Mouse (Mus musculus): Measurements from ENCODE around the gene Cyb5b. TPM values are rescaled to one million over a fixed set of nuclear protein-coding genes. Genes with fewer than 3 reads are reported as not detected.
A peak's percentile ranks its signal among the peaks of the same experiment; 100 is the strongest.

The Cyb5b gene
- polyA plus RNA-seq, 1 experiment from 2014 or later, result 138 TPM

DNA sequence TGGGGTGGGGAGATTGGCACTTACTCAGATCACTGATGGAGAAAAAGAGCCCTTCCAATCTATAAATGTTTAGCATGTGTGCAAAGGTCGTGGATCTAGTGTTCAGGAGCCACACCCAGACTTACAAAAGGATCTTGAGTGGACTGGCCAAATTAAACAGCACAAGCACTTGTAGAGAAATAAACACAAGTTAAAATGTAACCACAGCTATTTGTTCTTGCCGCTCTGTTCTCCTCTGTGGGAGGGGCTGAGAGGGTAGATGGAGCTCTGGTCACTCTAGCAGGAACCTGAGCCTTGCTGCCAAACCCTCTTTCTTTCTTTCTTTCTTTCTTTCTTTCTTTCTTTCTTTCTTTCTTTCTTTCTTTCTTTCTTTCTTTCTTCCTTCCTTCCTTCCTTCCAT lies 33.4 kb upstream of the Cyb5b start:
- DNase-seq (ENCODE audit: low spot score), result no peak
- H3K27me3 ChIP-seq (replicated peaks; ENCODE audit: low read depth, poor library complexity, severe bottlenecking), result no peaks in the 10 kb centered on the region
- peaks cover 27% of the 10 kb centered on the region for H3K4me1 ChIP-seq
- WGBS, result 54% methylated on average over 2 of the region's 2 CpGs
- H3K4me3 ChIP-seq, result no peak overlapping the region
- no peaks in the 10 kb centered on the region for H3K9me3 ChIP-seq
- no peak overlapping the region for H3K27ac ChIP-seq (replicated peaks)
- no peaks in the 10 kb centered on the region for H3K36me3 ChIP-seq (replicated peaks)

DNA sequence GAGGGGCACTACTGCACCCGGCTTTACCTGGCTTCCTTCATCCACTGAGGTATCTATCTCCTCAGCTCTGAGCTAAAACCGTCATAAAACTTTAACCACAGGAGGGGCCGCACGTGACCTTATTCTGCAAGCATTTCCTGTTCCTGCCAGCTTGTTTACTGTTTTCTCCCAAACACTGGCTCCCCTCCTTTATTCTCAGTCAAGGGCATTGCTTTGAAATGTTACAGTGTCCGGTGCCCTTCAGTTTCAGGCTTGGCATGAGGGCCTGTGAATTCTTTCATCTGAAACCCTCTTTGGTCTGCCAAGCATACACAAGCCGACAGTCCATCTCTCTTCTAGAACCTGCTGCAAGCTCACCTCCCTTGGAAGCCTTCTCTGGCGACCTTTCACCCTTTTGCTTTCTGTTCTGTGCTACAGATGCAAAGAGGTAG lies 31.6 kb upstream of the Cyb5b start:
- H3K27ac ChIP-seq (replicated peaks), result peak overlapping the region; percentile 20; the same call in 1 of the 2 replicates
- no peak overlapping the region for H3K4me3 ChIP-seq
- H3K27me3 ChIP-seq (replicated peaks; ENCODE audit: low read depth, poor library complexity, severe bottlenecking), result no peaks in the 10 kb centered on the region
- H3K36me3 ChIP-seq (replicated peaks), result no peaks in the 10 kb centered on the region
- DNase-seq (ENCODE audit: low spot score), result no peak
- no peaks in the 10 kb centered on the region for H3K9me3 ChIP-seq
- 54% methylated on average over 7 of the region's 7 CpGs for WGBS
- peaks cover 38% of the 10 kb centered on the region for H3K4me1 ChIP-seq

DNA sequence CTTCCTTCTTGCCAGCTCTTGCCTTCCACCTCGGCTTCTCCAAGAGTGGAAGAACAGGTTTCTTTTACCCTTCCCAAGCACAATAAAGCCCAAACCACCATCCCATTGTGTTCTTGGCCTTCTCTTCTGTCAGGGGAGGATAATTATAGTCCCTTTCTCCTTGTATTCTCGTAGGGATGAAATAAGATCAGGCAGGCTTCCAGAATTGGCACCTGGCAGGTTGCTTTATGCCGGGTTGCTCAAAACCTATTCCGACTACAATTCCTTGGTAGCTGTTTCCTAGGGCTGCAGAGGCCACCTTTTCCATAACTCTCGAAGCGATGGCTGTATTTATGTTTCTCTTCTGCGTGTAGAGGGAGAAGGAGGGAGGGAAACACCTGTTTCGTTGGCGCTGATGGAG lies 31.0 kb upstream of the Cyb5b start:
- no peaks in the 10 kb centered on the region for H3K9me3 ChIP-seq
- no peak for DNase-seq (ENCODE audit: low spot score)
- no peaks in the 10 kb centered on the region for H3K36me3 ChIP-seq (replicated peaks)
- no peak overlapping the region for H3K4me3 ChIP-seq
- no peaks in the 10 kb centered on the region for H3K27me3 ChIP-seq (replicated peaks; ENCODE audit: low read depth, poor library complexity, severe bottlenecking)
- H3K4me1 ChIP-seq, result peaks cover 41% of the 10 kb centered on the region
- no peak overlapping the region; the same call in 1 of the 2 replicates for H3K27ac ChIP-seq (replicated peaks)
- 75% methylated on average over 9 of the region's 9 CpGs for WGBS

DNA sequence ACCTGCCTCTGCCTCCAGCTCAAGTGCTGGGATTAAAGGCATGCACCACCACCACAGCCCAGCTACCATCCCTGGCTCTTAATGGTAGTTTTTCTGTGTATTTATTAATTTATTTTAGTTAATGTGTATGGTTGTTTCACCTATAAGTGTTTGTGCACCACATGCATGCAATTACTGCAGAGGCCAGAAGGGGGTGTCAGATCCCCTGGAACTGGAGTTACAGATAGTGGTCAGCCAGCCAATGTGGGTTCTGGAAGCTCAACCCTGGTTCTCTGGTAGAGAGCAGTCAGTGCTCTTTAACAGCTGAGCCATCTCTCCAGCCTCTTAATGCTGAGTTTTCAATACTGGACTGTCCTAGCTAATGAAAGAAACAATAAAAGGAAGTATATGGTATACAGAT lies 29.6 kb upstream of the Cyb5b start:
- no peak for DNase-seq (ENCODE audit: low spot score)
- Histone ChIP-seq H3K27me3 (replicated peaks; ENCODE audit: low read depth, poor library complexity, severe bottlenecking) (no peaks in the 10 kb centered on the region), H3K27ac (replicated peaks) (no peak overlapping the region), H3K4me1 (peaks cover 34% of the 10 kb centered on the region), H3K36me3 (replicated peaks) (no peaks in the 10 kb centered on the region), H3K9me3 (no peaks in the 10 kb centered on the region), H3K4me3 (no peak overlapping the region)

DNA sequence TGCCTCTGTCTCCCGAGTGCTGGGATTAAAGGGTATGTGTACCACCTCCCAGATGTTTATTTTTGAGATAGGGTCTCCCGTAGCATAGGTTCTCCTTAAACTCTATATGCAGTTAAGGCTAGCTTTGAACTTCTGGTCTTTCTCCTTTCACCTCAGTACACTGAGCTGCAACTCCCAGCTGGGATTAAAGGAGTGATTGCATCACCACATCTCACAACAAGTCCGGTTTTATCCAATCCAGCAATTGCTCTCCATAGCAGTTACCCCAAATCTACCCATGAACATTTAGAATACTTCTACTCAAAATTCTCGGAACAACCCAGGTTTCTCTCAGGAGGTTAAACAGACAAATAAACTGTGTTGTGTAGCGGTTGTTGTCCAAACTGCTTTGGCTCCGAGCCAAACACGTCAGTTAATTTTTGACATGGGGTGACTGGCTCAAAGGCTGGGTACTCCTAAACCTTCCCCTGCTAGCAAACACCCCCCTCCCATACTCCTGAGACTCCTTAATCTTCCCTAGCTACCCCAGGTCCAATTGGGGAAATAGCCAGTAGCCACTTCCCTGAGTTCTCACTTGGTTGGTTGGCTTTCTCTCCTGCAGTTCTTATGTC lies 28.7 kb upstream of the Cyb5b start:
- no peak for DNase-seq (ENCODE audit: low spot score)
- no peaks in the 10 kb centered on the region for H3K27me3 ChIP-seq (replicated peaks; ENCODE audit: low read depth, poor library complexity, severe bottlenecking)
- 0 out of 2 replicates have a peak overlapping the region, but pooled peaks have one; percentile 6 for H3K27ac ChIP-seq (replicated peaks)
- no peak overlapping the region for H3K4me3 ChIP-seq
- H3K9me3 ChIP-seq, result no peaks in the 10 kb centered on the region
- WGBS, result 91% methylated on average over 7 of the region's 7 CpGs
- H3K4me1 ChIP-seq, result peaks cover 34% of the 10 kb centered on the region
- H3K36me3 ChIP-seq (replicated peaks), result no peaks in the 10 kb centered on the region

- H3K27ac ChIP-seq (replicated peaks), result peak overlapping the region; percentile 58
- no peaks in the 10 kb centered on the region for H3K9me3 ChIP-seq
- peak; percentile 65 for DNase-seq (ENCODE audit: low spot score)
- H3K4me3 ChIP-seq, result no peak overlapping the region
- WGBS, result 30% methylated on average over 9 of the region's 9 CpGs
- no peaks in the 10 kb centered on the region for H3K27me3 ChIP-seq (replicated peaks; ENCODE audit: low read depth, poor library complexity, severe bottlenecking)
- H3K36me3 ChIP-seq (replicated peaks), result no peaks in the 10 kb centered on the region
- H3K4me1 ChIP-seq, result peaks cover 34% of the 10 kb centered on the region
Observed at GRCm38 (mm10) chr8:107123063-107123614, 27.3 kb upstream of the Cyb5b start.

- no peaks in the 10 kb centered on the region for H3K27me3 ChIP-seq (replicated peaks; ENCODE audit: low read depth, poor library complexity, severe bottlenecking)
- peaks cover 32% of the 10 kb centered on the region for H3K4me1 ChIP-seq
- 61% methylated on average over 8 of the region's 8 CpGs for WGBS
- peak overlapping the region; percentile 66 for H3K27ac ChIP-seq (replicated peaks)
- no peaks in the 10 kb centered on the region for H3K36me3 ChIP-seq (replicated peaks)
- DNase-seq (ENCODE audit: low spot score), result peak; percentile 30
- peak overlapping the region; percentile 3; the same call in 1 of the 2 replicates for H3K4me3 ChIP-seq
- no peaks in the 10 kb centered on the region for H3K9me3 ChIP-seq
Observed at GRCm38 (mm10) chr8:107124343-107124742, 26.1 kb upstream of the Cyb5b start.

DNA sequence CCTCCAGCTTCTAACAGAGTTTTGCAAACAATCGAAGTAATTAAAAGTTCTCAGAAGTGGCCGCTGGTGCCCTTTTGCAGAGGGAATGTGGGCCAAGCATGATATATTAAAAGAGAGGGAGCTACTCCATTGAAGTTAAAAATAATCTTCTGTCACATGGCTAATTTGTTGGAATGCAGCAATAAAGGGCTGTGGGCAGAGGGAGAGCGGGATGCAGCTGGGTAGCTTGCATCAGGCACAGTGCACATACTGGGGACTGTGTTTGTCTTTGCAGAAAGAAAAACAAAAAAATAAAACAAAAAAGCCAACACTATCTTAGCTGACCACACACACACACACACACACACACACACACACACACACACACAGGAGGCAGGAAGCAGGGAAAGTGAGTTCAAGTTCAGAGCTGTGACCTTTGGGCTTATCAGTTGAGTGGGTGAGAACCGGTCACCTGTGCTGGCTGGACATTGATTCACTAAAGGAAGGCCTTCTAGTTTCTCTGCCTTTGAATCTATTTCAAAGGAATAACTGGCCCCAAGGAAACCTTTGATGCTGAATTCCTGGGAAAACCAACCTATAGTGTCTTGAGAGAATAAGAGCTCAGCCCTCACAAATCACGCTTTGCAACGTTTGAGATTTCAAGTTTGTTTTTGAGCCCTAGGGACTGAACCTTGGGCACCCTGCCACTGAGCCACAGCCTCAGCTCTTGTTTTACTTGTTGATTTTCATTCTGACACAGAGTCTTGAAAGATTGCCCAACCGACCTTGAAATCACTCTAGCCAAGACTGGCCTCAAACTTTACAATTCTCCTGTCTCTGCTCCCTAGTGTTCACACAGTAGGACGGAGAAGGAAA lies 21.0 kb upstream of the Cyb5b start:
- peaks cover 26% of the 10 kb centered on the region for H3K4me1 ChIP-seq
- 67% methylated on average over 8 of the region's 8 CpGs for WGBS
- H3K27ac ChIP-seq (replicated peaks), result 0 out of 2 replicates have a peak overlapping the region, but pooled peaks have one; percentile 2
- H3K9me3 ChIP-seq, result no peaks in the 10 kb centered on the region
- no peaks in the 10 kb centered on the region for H3K27me3 ChIP-seq (replicated peaks; ENCODE audit: low read depth, poor library complexity, severe bottlenecking)
- H3K36me3 ChIP-seq (replicated peaks), result no peaks in the 10 kb centered on the region
- no peak overlapping the region for H3K4me3 ChIP-seq
- no peak for DNase-seq (ENCODE audit: low spot score)

DNA sequence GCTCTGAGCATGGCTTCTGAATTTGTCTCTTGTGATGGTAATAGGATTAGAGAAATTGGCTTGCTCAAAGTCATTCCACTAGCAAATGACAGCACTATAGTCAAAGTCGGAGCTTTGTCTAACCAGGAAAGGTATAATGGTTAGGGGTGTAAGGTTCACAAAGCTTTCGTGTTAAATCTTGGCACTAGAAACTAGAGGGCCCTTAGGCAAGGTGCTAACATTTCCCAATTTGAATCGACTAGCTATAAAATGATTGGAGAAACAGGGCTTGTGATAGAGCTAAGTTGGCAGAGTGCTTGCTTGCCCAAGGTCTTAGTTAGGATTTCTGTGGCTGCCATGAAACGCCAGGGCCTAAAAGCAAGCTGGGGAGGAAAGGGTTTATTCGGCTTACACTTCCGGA lies 20.4 kb upstream of the Cyb5b start:
- no peaks in the 10 kb centered on the region for H3K36me3 ChIP-seq (replicated peaks)
- no peak for DNase-seq (ENCODE audit: low spot score)
- no peaks in the 10 kb centered on the region for H3K9me3 ChIP-seq
- WGBS, result 84% methylated on average over 6 of the region's 6 CpGs
- no peak overlapping the region for H3K4me3 ChIP-seq
- H3K27ac ChIP-seq (replicated peaks), result no peak overlapping the region
- H3K4me1 ChIP-seq, result peaks cover 26% of the 10 kb centered on the region
- H3K27me3 ChIP-seq (replicated peaks; ENCODE audit: low read depth, poor library complexity, severe bottlenecking), result no peaks in the 10 kb centered on the region

GRCm38 (mm10) chr8:107132581-107133491 lies 17.6 kb upstream of the Cyb5b start:
- peak overlapping the region; percentile 70 for H3K27ac ChIP-seq (replicated peaks)
- H3K9me3 ChIP-seq, result no peaks in the 10 kb centered on the region
- no peaks in the 10 kb centered on the region for H3K36me3 ChIP-seq (replicated peaks)
- DNase-seq (ENCODE audit: low spot score), result peak; percentile 15
- H3K4me1 ChIP-seq, result peaks cover 39% of the 10 kb centered on the region
- no peaks in the 10 kb centered on the region for H3K27me3 ChIP-seq (replicated peaks; ENCODE audit: low read depth, poor library complexity, severe bottlenecking)
- WGBS, result 81% methylated on average over 24 of the region's 24 CpGs
- H3K4me3 ChIP-seq, result no peak overlapping the region

GRCm38 (mm10) chr8:107133881-107134280 lies 16.6 kb upstream of the Cyb5b start:
- H3K4me3 ChIP-seq, result no peak overlapping the region
- peak overlapping the region; percentile 70 for H3K27ac ChIP-seq (replicated peaks)
- no peak for DNase-seq (ENCODE audit: low spot score)
- no peaks in the 10 kb centered on the region for H3K36me3 ChIP-seq (replicated peaks)
- H3K27me3 ChIP-seq (replicated peaks; ENCODE audit: low read depth, poor library complexity, severe bottlenecking), result no peaks in the 10 kb centered on the region
- WGBS, result 57% methylated on average over 6 of the region's 6 CpGs
- H3K9me3 ChIP-seq, result no peaks in the 10 kb centered on the region
- H3K4me1 ChIP-seq, result peaks cover 36% of the 10 kb centered on the region

- 37% methylated on average over 8 of the region's 8 CpGs for WGBS
- Histone ChIP-seq H3K27ac (replicated peaks) (peak overlapping the region; percentile 55), H3K36me3 (replicated peaks) (no peaks in the 10 kb centered on the region), H3K9me3 (no peaks in the 10 kb centered on the region), H3K4me3 (no peak overlapping the region), H3K27me3 (replicated peaks; ENCODE audit: low read depth, poor library complexity, severe bottlenecking) (no peaks in the 10 kb centered on the region), H3K4me1 (peaks cover 40% of the 10 kb centered on the region)
- no peak for DNase-seq (ENCODE audit: low spot score)
Observed at GRCm38 (mm10) chr8:107136003-107136612, 14.3 kb upstream of the Cyb5b start.

All from embryonic facial prominence, embryonic 10.5 days (tissue).